Mouse (Mus musculus) heart, adult 2 months (tissue): ENCODE data around the gene Nhsl1.

Source experiments
- CTCF ChIP-seq: fragments of 200-600 bp; IDR thresholded peaks from 2 replicates; pipeline ENCODE4 v1.8.1; 2022; ENCODE audit warnings: antibody characterized with exemption, mild to moderate bottlenecking, moderate library complexity
- EP300 ChIP-seq: fragments of 200-500 bp; IDR thresholded peaks from 2 replicates; pipeline ENCODE4 v1.6.1; 2011; ENCODE audit warnings: low read depth, low read length, control low read depth; ENCODE audit not compliant: insufficient read depth
- POLR2A ChIP-seq: fragments of 200-500 bp; IDR thresholded peaks from 2 replicates; pipeline ENCODE4 v1.6.1; 2011; ENCODE audit warnings: mild to moderate bottlenecking, low read depth, low read length, control low read depth; ENCODE audit not compliant: insufficient read depth

DNA sequence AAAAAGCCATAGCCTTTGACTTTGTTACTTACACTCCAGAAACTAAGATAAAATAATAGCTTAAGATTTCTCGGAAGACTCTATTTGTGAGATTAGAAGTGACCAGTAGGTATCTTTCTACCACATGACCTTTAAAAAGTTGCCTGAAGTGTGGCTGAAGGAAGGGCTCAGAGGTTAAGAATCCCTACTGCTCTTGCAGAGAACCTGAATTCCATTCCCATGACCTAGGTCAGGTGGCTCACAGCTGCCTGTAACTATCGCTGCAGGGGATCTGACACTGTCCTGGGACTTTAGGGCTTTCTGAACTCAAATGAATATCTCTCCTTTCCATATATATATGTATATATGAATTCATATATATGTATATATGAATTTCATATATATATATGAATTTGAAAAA is 92.5 kb downstream of the Nhsl1 start:
- TF ChIP-seq CTCF = no peak
- TF ChIP-seq POLR2A = no peak
- no peak for TF ChIP-seq EP300
